Mouse (Mus musculus): ENCODE results near the gene Jsrp1. TPM values are rescaled to one million over a fixed set of nuclear protein-coding genes. Genes with fewer than 3 reads are reported as not detected.

Gene Jsrp1
- polyA plus RNA-seq, 1 experiment, result not detected

DNA sequence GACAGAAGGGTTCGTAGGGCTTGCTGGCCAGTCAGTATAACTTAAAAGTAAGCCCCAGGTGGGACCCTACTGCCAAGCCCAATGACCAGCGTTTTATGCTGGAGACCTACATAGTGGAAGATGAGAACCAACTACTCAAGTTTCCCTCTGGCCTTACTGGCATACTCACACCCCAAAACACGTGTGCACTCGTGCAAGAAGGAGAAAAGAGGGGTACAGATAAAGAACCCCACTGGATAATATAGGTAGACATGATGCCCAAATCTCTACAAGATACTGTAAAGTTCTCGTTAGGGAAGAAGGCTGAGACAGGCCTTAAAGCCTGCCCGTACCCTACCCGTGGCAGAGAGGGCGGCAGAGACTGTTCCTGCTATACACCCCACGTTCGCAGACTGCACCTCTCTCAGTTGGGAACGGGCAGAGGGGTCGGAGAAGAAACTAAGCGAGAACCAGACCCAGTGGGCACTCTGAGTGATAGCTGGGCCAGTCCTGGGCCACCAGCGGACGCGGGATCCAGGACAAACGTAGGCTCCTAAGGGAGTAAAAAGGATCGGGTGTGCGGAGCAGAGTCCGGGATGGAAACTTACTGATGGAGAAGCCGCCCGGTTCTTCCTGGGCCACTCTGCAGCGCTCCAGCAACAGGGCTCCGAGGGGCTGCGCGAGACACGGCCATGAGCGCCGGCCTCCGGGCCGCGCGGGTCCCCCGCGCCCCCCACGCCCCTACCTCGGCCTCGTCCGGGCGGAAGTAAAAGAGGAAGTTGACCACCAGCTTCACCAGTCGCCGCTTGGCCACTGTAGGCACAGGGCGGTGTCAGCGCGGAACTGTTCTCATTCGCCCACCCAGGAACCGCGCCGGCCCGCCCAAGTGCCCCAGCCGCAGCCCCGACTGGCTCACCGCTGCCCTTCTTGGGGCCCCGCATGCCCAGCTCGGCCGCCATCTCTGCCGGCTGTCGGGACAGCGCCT lies 15.8 kb downstream of the Jsrp1 start:
- Histone ChIP-seq H3K4me3 (ENCODE audit: insufficient read depth, low read length) (peak overlapping the region; percentile 96), H3K27ac (ENCODE audit: insufficient read depth, low read length) (peak overlapping the region; percentile 96), H3K4me1 (ENCODE audit: control insufficient read depth, insufficient read depth, low read length) (peaks cover 5% of the 10 kb centered on the region; the same call in 1 of the 2 replicates)
- TF ChIP-seq CTCF (IDR thresholded peaks at IDR 0.05; ENCODE audit: borderline replicate concordance, insufficient read depth, low read length) (no peak), POLR2A (IDR thresholded peaks at IDR 0.05; ENCODE audit: low read depth, low read length) (no peak)

DNA sequence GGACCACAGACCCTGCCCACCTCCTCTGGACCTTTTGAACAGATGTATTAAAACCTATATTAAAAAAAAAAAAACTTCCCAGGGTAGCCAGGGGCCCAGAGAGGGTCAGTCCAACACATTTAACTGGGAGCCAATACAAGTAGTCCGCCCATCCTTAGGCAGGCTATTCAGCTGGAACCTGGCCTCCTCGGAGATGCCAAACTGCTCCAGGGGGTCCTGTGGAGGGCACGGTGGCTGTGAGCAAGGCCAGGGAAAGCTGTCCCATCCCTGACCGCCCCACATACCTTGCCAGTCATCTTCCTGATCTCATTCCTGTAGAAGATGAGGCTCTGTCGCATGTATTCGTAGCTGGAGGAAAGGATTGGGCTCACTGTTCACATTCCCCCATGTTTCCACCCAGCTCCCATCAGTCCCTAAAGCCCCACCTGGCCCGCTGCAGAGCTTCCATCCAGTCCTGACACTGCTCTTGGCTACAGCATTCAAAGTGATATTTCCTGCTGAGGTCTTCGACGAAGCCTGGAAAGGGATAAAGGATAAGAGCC lies 16.9 kb downstream of the Jsrp1 start:
- Histone ChIP-seq H3K27ac (ENCODE audit: insufficient read depth, low read length) (no peak overlapping the region), H3K4me1 (ENCODE audit: control insufficient read depth, insufficient read depth, low read length) (peaks cover 5% of the 10 kb centered on the region; the same call in 1 of the 2 replicates), H3K4me3 (ENCODE audit: insufficient read depth, low read length) (peak overlapping the region; percentile 96)
- TF ChIP-seq POLR2A (IDR thresholded peaks at IDR 0.05; ENCODE audit: low read depth, low read length), result no peak
- no peak for TF ChIP-seq CTCF (IDR thresholded peaks at IDR 0.05; ENCODE audit: borderline replicate concordance, insufficient read depth, low read length)

DNA sequence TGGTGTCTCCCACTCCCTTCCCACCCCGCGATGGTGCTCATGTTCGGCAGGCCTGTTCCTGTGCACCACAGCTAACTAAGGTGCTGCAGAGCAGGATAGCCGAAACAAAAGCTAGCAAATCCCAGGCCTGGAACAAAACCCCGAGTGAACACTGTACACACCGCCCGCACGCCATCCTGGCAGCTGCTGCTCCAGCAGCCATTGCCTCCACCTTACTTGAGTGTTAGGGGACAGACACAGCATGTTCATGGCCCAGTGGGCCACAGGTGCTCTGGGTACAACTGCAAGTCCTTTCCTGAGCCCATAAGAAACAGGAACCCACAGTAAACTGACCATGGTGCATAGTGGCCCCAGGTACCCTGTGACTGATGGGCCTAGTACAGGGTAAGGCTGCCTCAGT lies 18.5 kb downstream of the Jsrp1 start:
- Histone ChIP-seq H3K4me3 (ENCODE audit: insufficient read depth, low read length) (no peak overlapping the region), H3K27ac (ENCODE audit: insufficient read depth, low read length) (no peak overlapping the region)
- TF ChIP-seq POLR2A (IDR thresholded peaks at IDR 0.05; ENCODE audit: low read depth, low read length) (no peak), CTCF (IDR thresholded peaks at IDR 0.05; ENCODE audit: borderline replicate concordance, insufficient read depth, low read length) (no peak)

DNA sequence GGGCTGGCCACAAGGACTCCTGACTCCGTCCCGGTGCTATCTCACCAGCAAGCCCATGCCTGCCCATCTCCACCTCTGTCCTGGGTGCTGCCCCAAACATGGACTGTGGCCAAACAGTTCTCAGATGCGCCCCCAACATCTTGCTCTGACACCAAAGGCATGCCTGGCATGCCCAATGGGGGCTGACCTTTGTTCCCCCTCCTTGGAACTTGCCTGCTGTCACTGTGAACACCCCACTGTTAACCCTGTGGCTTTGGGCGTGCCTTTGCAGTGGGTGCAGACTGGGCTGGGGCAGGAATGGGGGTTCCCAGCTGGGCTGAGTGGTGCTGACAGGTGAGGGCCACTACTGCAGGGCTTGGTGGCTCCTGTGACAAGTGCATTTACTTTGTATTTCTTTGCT lies 19.5 kb downstream of the Jsrp1 start:
- Histone ChIP-seq H3K4me3 (ENCODE audit: insufficient read depth, low read length) (no peak overlapping the region), H3K4me1 (ENCODE audit: control insufficient read depth, insufficient read depth, low read length) (peaks cover 5% of the 10 kb centered on the region; the same call in 1 of the 2 replicates), H3K27ac (ENCODE audit: insufficient read depth, low read length) (no peak overlapping the region)
- TF ChIP-seq POLR2A (IDR thresholded peaks at IDR 0.05; ENCODE audit: low read depth, low read length), result no peak
- no peak for TF ChIP-seq CTCF (IDR thresholded peaks at IDR 0.05; ENCODE audit: borderline replicate concordance, insufficient read depth, low read length)

More for the DNA sequence above, 18.5 kb downstream of the Jsrp1 start:
- peaks cover 5% of the 10 kb centered on the region; the same call in 1 of the 2 replicates for H3K4me1 ChIP-seq (ENCODE audit: control insufficient read depth, insufficient read depth, low read length)

DNA sequence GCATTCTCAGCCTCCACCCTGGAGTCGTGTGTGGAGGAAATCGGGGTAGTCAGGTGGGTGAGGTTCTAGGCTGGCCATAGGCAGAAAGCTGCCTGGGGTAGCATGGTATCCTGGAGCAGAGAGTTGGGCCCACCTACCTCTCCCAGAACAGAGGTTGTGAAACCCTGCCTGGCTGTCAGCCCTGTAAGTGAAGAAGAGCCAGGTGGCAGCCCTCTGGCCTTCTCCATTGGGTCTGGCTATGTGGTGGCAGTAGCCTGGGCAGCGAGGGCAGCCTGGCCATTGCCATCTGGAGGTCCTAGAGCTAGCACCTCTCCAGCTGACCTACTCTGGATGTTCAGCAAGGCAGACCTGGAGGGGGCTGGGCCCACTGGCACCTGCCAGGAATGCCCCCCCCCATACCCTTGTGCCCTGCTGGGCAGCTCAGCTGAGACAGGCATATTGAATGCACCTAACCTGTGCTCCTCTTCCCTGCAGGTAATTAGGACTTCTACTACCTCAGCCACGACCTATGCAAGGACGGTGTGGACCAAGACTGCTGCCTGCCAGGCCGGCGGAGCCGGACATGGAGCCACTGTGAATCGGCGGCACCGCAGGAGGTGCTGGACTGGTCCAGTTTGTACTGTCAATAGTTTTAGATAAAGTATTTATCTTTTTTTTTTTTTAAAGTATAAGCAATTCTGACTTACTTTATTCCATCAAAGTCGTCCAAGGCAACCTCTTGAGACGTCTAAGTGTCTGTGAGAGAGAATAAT lies 20.1 kb downstream of the Jsrp1 start:
- no peak for TF ChIP-seq CTCF (IDR thresholded peaks at IDR 0.05; ENCODE audit: borderline replicate concordance, insufficient read depth, low read length)
- TF ChIP-seq POLR2A (IDR thresholded peaks at IDR 0.05; ENCODE audit: low read depth, low read length), result no peak
- no peak overlapping the region for H3K27ac ChIP-seq (ENCODE audit: insufficient read depth, low read length)
- H3K4me3 ChIP-seq (ENCODE audit: insufficient read depth, low read length), result no peak overlapping the region
- H3K4me1 ChIP-seq (ENCODE audit: control insufficient read depth, insufficient read depth, low read length), result peaks cover 5% of the 10 kb centered on the region; the same call in 1 of the 2 replicates

DNA sequence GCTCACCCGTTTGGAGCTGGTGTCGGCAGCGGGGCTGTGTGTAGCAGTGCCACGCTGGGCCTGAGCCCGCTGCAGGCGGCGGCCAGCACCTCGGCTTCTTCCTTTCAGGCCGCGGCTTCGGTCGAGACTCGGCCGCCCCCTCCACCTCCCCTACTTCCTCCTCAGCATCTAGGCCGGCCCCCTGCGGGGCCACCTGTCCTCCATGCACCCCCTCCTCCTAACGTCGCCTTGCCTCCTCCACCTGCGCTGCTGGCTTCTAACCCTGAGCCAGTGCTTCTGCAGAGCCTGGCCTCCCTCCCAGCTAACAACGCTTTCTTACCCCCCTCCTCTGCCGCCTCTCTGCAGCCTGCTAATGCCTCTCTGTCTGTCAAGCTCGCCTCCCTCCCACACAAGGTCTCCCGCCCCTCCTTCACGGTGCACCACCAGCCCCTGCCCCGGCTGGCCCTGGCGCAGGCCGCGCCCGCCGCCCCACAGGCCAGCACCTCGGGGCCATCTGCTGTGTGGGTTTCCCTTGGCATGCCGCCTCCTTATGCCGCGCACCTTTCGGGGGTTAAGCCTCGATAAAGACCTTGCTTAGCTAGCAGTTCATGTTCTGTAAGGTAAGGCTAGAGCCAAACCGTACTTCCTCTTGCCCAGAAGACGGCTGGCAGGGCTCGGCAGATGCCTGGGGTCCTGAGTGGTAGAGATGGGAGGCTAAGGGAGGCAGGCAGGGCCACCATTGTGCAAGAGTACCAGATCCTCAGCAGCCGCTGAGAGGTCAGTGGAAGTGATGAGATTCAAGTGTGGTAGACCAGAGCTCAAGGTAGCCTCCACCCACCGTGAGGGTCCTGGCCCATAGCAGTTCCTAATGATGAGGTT lies 20.9 kb downstream of the Jsrp1 start:
- H3K27ac ChIP-seq (ENCODE audit: insufficient read depth, low read length), result no peak overlapping the region
- TF ChIP-seq CTCF (IDR thresholded peaks at IDR 0.05; ENCODE audit: borderline replicate concordance, insufficient read depth, low read length), result no peak
- TF ChIP-seq POLR2A (IDR thresholded peaks at IDR 0.05; ENCODE audit: low read depth, low read length), result no peak
- H3K4me1 ChIP-seq (ENCODE audit: control insufficient read depth, insufficient read depth, low read length), result peaks cover 5% of the 10 kb centered on the region; the same call in 1 of the 2 replicates
- no peak overlapping the region for H3K4me3 ChIP-seq (ENCODE audit: insufficient read depth, low read length)

DNA sequence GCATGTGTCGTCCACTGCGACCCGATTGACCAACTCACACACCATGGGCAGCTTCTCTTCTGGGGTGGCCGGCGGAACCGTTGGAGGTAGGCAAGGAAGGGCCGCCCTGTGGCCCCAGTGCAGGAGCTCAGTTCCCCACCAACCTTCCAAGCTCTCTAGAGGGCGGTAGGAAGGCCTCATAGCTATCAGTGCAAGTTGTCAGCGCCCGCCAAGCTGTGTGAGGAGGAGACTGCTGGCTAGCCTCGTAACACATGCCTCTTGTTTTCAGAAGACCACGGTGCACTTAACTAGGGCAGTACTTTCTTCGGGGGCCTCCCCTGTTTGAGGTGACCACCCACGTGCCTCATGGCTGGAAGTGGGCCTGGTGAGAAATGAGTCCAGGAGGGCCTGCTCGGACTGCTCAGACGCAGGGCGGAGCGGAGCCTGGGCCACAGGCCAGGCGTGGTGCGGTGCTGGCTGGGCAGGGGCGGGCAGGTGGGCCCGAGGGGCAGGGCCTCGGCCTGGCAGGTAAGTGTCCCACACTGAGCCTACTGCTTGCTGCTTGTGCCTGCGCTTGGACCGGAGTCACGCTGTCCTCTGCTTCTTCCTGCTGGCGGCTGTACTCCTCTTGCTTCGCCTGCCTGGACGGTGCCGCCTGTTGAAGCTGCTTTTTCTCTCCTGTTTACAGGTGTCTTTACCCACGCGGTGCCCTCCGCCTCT lies 21.7 kb downstream of the Jsrp1 start:
- no peak overlapping the region for H3K27ac ChIP-seq (ENCODE audit: insufficient read depth, low read length)
- TF ChIP-seq CTCF (IDR thresholded peaks at IDR 0.05; ENCODE audit: borderline replicate concordance, insufficient read depth, low read length) (no peak), POLR2A (IDR thresholded peaks at IDR 0.05; ENCODE audit: low read depth, low read length) (no peak)
- H3K4me3 ChIP-seq (ENCODE audit: insufficient read depth, low read length), result no peak overlapping the region
- peaks cover 3% of the 10 kb centered on the region; the same call in 1 of the 2 replicates for H3K4me1 ChIP-seq (ENCODE audit: control insufficient read depth, insufficient read depth, low read length)

DNA sequence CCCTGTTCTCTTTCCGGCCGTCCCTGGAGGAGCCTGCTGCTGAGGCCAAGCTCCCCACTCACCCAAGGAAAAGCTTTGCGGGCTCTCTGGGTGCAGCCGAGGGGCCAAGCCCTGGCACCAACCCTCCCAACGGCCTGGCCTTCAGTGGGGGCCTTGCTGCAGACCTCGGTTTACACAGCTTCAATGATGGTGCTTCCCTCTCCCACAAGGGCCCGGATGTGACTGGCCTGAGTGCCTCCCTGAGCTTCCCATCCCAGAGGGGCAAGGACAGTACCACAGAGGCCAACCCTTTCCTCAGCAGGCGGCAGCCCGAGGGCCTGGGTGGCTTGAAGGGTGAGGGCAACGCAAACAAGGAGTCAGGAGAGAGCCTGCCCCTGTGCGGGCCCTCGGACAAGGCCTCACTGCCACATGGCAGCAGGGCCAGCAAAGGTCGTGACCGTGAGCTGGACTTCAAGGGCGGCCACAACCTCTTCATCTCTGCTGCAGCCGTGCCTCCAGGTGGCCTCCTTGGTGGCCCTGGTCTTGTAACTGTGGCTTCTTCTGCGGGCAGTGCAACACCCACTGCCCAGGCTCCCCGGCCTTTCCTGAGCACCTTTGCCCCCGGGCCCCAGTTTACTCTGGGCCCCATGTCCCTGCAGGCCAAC lies 22.4 kb downstream of the Jsrp1 start:
- no peak overlapping the region for H3K27ac ChIP-seq (ENCODE audit: insufficient read depth, low read length)

More for the DNA sequence above, 22.4 kb downstream of the Jsrp1 start:
- Histone ChIP-seq H3K4me3 (ENCODE audit: insufficient read depth, low read length) (no peak overlapping the region), H3K4me1 (ENCODE audit: control insufficient read depth, insufficient read depth, low read length) (no peaks in the 10 kb centered on the region)
- TF ChIP-seq POLR2A (IDR thresholded peaks at IDR 0.05; ENCODE audit: low read depth, low read length), result no peak
- TF ChIP-seq CTCF (IDR thresholded peaks at IDR 0.05; ENCODE audit: borderline replicate concordance, insufficient read depth, low read length), result no peak
